Mouse (Mus musculus): ENCODE results near the gene Eml6. TPM values are rescaled to one million over a fixed set of nuclear protein-coding genes. Genes with fewer than 3 reads are reported as not detected.

Eml6 gene
- polyA plus RNA-seq, 1 experiment from 2014 or later: 0.40 TPM

GRCm38 (mm10) chr11:29751013-29751412 is 274.8 kb downstream of the Eml6 start:
- DNase-seq (ENCODE audit: low spot score): no peak

- DNase-seq (ENCODE audit: low spot score): no peak
Measured at GRCm38 (mm10) chr11:29749468-29749829, 276.4 kb downstream of the Eml6 start.

- DNase-seq (ENCODE audit: low spot score): no peak
Measured at GRCm38 (mm10) chr11:29748750-29749467, 276.9 kb downstream of the Eml6 start.

GRCm38 (mm10) chr11:29747881-29748280 is 278.0 kb downstream of the Eml6 start:
- no peak for DNase-seq (ENCODE audit: low spot score)

- DNase-seq (ENCODE audit: low spot score): no peak
Measured at GRCm38 (mm10) chr11:29747365-29747764, 278.5 kb downstream of the Eml6 start.

- DNase-seq (ENCODE audit: low spot score): no peak
Measured at GRCm38 (mm10) chr11:29746203-29746602, 279.6 kb downstream of the Eml6 start.

GRCm38 (mm10) chr11:29745513-29745912 is 280.3 kb downstream of the Eml6 start:
- DNase-seq (ENCODE audit: low spot score): no peak

- no peak for DNase-seq (ENCODE audit: low spot score)
Measured at GRCm38 (mm10) chr11:29744760-29745430, 280.9 kb downstream of the Eml6 start.

GRCm38 (mm10) chr11:29739752-29740151 is 286.1 kb downstream of the Eml6 start:
- no peak for DNase-seq (ENCODE audit: low spot score)

GRCm38 (mm10) chr11:29727901-29728300 is 297.9 kb downstream of the Eml6 start:
- DNase-seq (ENCODE audit: low spot score): no peak

- no peak for DNase-seq (ENCODE audit: low spot score)
Measured at GRCm38 (mm10) chr11:29725610-29726009, 300.2 kb downstream of the Eml6 start.

GRCm38 (mm10) chr11:29725167-29725566 is 300.7 kb downstream of the Eml6 start:
- DNase-seq (ENCODE audit: low spot score): no peak

- DNase-seq (ENCODE audit: low spot score): peak; percentile 11
Measured at GRCm38 (mm10) chr11:29724213-29724612, 301.6 kb downstream of the Eml6 start.

- no peak for DNase-seq (ENCODE audit: low spot score)
Measured at GRCm38 (mm10) chr11:29719597-29719996, 306.2 kb downstream of the Eml6 start.

GRCm38 (mm10) chr11:29718541-29718940 is 307.3 kb downstream of the Eml6 start:
- no peak for DNase-seq (ENCODE audit: low spot score)

- no peak for DNase-seq (ENCODE audit: low spot score)
Measured at GRCm38 (mm10) chr11:29715499-29715898, 310.3 kb downstream of the Eml6 start.

GRCm38 (mm10) chr11:29714789-29715188 is 311.0 kb downstream of the Eml6 start:
- peak; percentile 23 for DNase-seq (ENCODE audit: low spot score)

GRCm38 (mm10) chr11:29714114-29714513 is 311.7 kb downstream of the Eml6 start:
- DNase-seq (ENCODE audit: low spot score): no peak

- DNase-seq (ENCODE audit: low spot score): peak; percentile 6
Measured at GRCm38 (mm10) chr11:29709512-29709911, 316.3 kb downstream of the Eml6 start.

GRCm38 (mm10) chr11:29706845-29707244 is 319.0 kb downstream of the Eml6 start:
- no peak for DNase-seq (ENCODE audit: low spot score)

- no peak for DNase-seq (ENCODE audit: low spot score)
Measured at GRCm38 (mm10) chr11:29705263-29705662, 320.6 kb downstream of the Eml6 start.

- DNase-seq (ENCODE audit: low spot score): no peak
Measured at GRCm38 (mm10) chr11:29702721-29703120, 323.1 kb downstream of the Eml6 start.

- DNase-seq (ENCODE audit: low spot score): no peak
Measured at GRCm38 (mm10) chr11:29694754-29695153, 331.1 kb downstream of the Eml6 start.

Data from thymus, postnatal 0 days (tissue).